Mouse (Mus musculus): ENCODE data around the gene Nf1.

- no peak for TF ChIP-seq POLR2A (IDR thresholded peaks at IDR 0.05; ENCODE audit: insufficient read depth, low read depth, low read length)
- no peak for TF ChIP-seq CTCF (IDR thresholded peaks at IDR 0.05)
- TF ChIP-seq EP300 (IDR thresholded peaks at IDR 0.05; ENCODE audit: insufficient read depth, low read depth, low read length): no peak
These were observed 184.8 kb downstream of the Nf1 start for GRCm38 (mm10) chr11:79524310-79524575.

Data from heart, adult 2 months (tissue).